Mouse (Mus musculus) forebrain, embryonic 10.5 days (tissue): ENCODE data around the gene Taf11. TPM values are rescaled to one million over a fixed set of nuclear protein-coding genes. Genes with fewer than 3 reads are reported as not detected.

Source experiments
- DNase-seq: peaks from one replicate; pipeline ENCODE4 v3.0.0-alpha.2; 2017; ENCODE audit warnings: low spot score; ENCODE audit errors: extremely low spot score
- H3K27ac ChIP-seq: fragments of 300-500 bp; sonication (generic); 2 replicates; pipeline ENCODE4 v1.5.1; 2016; ENCODE audit warnings: mild to moderate bottlenecking
- H3K27me3 ChIP-seq: fragments of 300-500 bp; sonication (generic); 2 replicates; pipeline ENCODE4 v1.6.1; 2016; ENCODE audit warnings: mild to moderate bottlenecking; ENCODE audit not compliant: poor library complexity, severe bottlenecking
- H3K36me3 ChIP-seq: fragments of 300-500 bp; sonication (generic); replicated peaks from 2 replicates; pipeline ENCODE4 v1.6.1; 2016; ENCODE audit warnings: mild to moderate bottlenecking, moderate library complexity
- H3K4me1 ChIP-seq: fragments of 300-500 bp; sonication (generic); 2 replicates; pipeline ENCODE4 v1.6.1; 2016
- H3K4me3 ChIP-seq: fragments of 300-500 bp; sonication (generic); 2 replicates; pipeline ENCODE4 v1.5.1; 2016; ENCODE audit warnings: mild to moderate bottlenecking, moderate library complexity
- H3K9me3 ChIP-seq: fragments of 300-500 bp; sonication (generic); 2 replicates; pipeline ENCODE4 v1.6.1; 2016; ENCODE audit warnings: mild to moderate bottlenecking, moderate library complexity
- WGBS: fragments of 180-500 bp; shearing (Covaris S2); methylation state at CpG from one replicate; pipeline ENCODE4 v1.1.7; 2016; 5-methylcytosine and 5-hydroxymethylcytosine counted together
- polyA plus RNA-seq: library from polyadenylated mRNA; unstranded; fragments of >200 nt; fragmentation: Nextera tagmentation; extraction: Ambion mirVana; gene quantifications from 2 replicates; pipeline ENCODE4 v1.2.1, GENCODE M21; 2016

Taf11 gene
- polyA plus RNA-seq, 1 experiment from 2014 or later: 91.4 TPM

DNA sequence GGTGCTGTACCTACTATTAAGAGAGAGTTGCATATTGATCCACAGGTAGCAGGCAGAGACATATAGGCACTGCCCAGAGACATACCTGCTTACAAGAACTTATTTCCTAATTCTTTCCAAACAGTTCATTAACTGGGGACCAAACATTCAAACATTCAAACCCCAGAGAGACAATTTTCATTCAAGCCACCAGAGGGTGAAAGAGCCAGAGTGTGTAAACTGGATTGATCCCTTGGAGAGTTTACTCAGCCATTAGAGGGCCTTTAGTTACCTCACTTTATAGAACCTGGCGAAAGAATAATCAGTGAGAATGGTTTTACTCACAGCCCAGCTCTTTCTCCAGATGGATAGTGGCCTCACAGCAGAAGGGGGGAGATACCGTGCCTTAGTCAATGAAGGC lies 44.2 kb downstream of the Taf11 start:
- no peak overlapping the region for H3K4me3 ChIP-seq
- WGBS: 92% methylated on average over 2 of the region's 2 CpGs
- H3K27me3 ChIP-seq: no peaks in the 10 kb centered on the region
- no peaks in the 10 kb centered on the region; the same call in 1 of the 2 replicates for H3K9me3 ChIP-seq
- no peak for DNase-seq
- 0 out of 2 replicates have a peak, but pooled peaks cover 2% of the 10 kb centered on the region for H3K4me1 ChIP-seq
- H3K36me3 ChIP-seq: peaks cover 14% of the 10 kb centered on the region
- H3K27ac ChIP-seq: no peak overlapping the region

DNA sequence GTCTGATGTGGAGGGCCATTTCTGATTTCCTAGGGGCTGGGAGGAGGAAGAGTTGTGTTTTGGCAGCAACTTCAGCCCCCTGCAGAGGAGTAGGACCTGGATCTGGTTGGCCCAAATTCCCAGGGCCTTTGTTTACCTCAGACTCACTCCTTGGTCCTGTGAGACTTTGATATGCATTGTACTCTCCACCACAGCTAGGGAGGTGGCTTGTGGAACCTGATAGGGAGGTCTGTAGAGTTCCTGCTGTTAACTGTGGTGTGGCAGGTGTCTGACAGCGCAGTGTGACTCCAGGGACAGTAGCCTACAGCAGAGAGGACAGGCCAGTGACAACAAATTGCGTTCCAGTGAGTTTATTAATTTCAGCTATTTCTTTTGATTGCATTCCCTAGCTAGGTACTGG lies 50.5 kb downstream of the Taf11 start:
- peaks cover 8% of the 10 kb centered on the region for H3K36me3 ChIP-seq
- WGBS: 41% methylated on average over 2 of the region's 2 CpGs
- DNase-seq: no peak
- H3K27ac ChIP-seq: no peak overlapping the region; the same call in 1 of the 2 replicates
- H3K27me3 ChIP-seq: no peaks in the 10 kb centered on the region
- H3K4me3 ChIP-seq: no peak overlapping the region
- H3K9me3 ChIP-seq: no peaks in the 10 kb centered on the region
- peaks cover 35% of the 10 kb centered on the region for H3K4me1 ChIP-seq

GRCm38 (mm10) chr17:27857649-27858475 lies 51.8 kb downstream of the Taf11 start:
- H3K36me3 ChIP-seq: peaks cover 21% of the 10 kb centered on the region
- peak overlapping the region; percentile 66 for H3K4me3 ChIP-seq
- H3K9me3 ChIP-seq: no peaks in the 10 kb centered on the region
- H3K27me3 ChIP-seq: no peaks in the 10 kb centered on the region
- no peak overlapping the region; the same call in 1 of the 2 replicates for H3K27ac ChIP-seq
- no peak for DNase-seq
- WGBS: 65% methylated on average over 11 of the region's 11 CpGs
- H3K4me1 ChIP-seq: peaks cover 35% of the 10 kb centered on the region

- 2% methylated on average over 52 of the region's 52 CpGs for WGBS
- Histone ChIP-seq H3K9me3 (no peaks in the 10 kb centered on the region), H3K27me3 (no peaks in the 10 kb centered on the region), H3K4me3 (peak overlapping the region; percentile 66), H3K27ac (peak overlapping the region; percentile 94), H3K36me3 (peaks cover 30% of the 10 kb centered on the region), H3K4me1 (peaks cover 35% of the 10 kb centered on the region)
- DNase-seq: peak; percentile 72
Observed at GRCm38 (mm10) chr17:27856798-27857648, 52.6 kb downstream of the Taf11 start.

GRCm38 (mm10) chr17:27856265-27856797 lies 53.3 kb downstream of the Taf11 start, which contains the start of gene Uhrf1bp1:
TSS of gene Uhrf1bp1 (plus strand) at chr17:27856441.
- Histone ChIP-seq H3K27me3 (no peaks in the 10 kb centered on the region), H3K27ac (peak within 1 kb of the TSS; percentile 94), H3K9me3 (no peaks in the 10 kb centered on the region), H3K36me3 (peaks cover 30% of the 10 kb centered on the region), H3K4me3 (peak within 1 kb of the TSS; percentile 66), H3K4me1 (peaks cover 35% of the 10 kb centered on the region)
- WGBS: under 1% methylated on average over 54 of the region's 54 CpGs
- DNase-seq: peak; percentile 85

Other genes starting within 250 kb of the Taf11 start
- 0.31 TPM in 1 of 2 replicates, not detected in the other for gene Spdef, start 180.9 kb downstream of the Taf11 start, polyA plus RNA-seq
- 12.4 and 13.5 TPM in 2 replicates for gene D17Wsu92e, start 89.2 kb downstream of the Taf11 start, polyA plus RNA-seq
- gene Snrpc, start 71.7 kb downstream of the Taf11 start, polyA plus RNA-seq: 413 and 428 TPM in 2 replicates
- 8.5 and 9.3 TPM in 2 replicates for gene Uhrf1bp1, start 53.4 kb downstream of the Taf11 start, polyA plus RNA-seq
- gene Anks1, start 538 bp downstream of the Taf11 start, polyA plus RNA-seq: 21.0 and 21.4 TPM in 2 replicates
- gene Tcp11, start 170.8 kb upstream of the Taf11 start, polyA plus RNA-seq: 0.68 and 0.85 TPM in 2 replicates
- 11.5 and 13.9 TPM in 2 replicates for gene Scube3, start 232.3 kb upstream of the Taf11 start, polyA plus RNA-seq